Mouse (Mus musculus): ENCODE measurements around the gene Nmur1. TPM values are rescaled to one million over a fixed set of nuclear protein-coding genes. Genes with fewer than 3 reads are reported as not detected.

Nmur1 gene
- polyA plus RNA-seq, 1 experiment from 2014 or later = 0.23 TPM

- ATAC-seq (ENCODE audit: low FRiP score) = no peak
- Histone ChIP-seq H3K4me3 (no peak overlapping the region), H3K9me3 (replicated peaks) (no peaks in the 10 kb centered on the region), H3K4me2 (replicated peaks) (no peak overlapping the region), H3K27ac (peak overlapping the region; percentile 45; the same call in 1 of the 2 replicates), H3K36me3 (no peaks in the 10 kb centered on the region), H3K9ac (no peak overlapping the region), H3K4me1 (peaks cover 23% of the 10 kb centered on the region), H3K27me3 (no peaks in the 10 kb centered on the region)
- 22% methylated on average over 10 of the region's 10 CpGs for WGBS
Measured at GRCm38 (mm10) chr1:86421007-86421406, 5.0 kb downstream of the Nmur1 start.

DNA sequence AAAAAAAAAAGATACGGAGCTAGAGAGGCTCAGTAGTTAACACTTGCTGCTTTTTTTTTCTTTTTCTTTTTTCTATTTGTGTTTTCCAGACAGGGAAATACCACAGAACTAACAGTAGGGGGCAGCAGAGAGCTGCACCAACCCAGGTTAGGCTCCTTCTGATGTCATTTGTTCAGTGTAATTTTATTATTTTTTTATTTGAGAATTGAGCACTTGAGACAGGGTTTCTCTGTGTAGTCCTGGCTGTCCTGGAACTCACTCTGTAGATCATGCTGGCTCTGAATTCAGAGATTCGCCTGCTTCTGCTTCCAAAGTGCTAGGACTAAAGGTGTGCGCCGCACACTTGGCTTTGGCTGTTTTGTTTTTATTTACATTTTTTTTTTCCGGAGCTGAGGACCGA lies 9.7 kb downstream of the Nmur1 start:
- no peak overlapping the region for H3K27ac ChIP-seq
- H3K4me2 ChIP-seq (replicated peaks) = no peak overlapping the region
- H3K9ac ChIP-seq = no peak overlapping the region
- no peak overlapping the region for H3K4me3 ChIP-seq
- H3K36me3 ChIP-seq = no peaks in the 10 kb centered on the region
- H3K27me3 ChIP-seq = no peaks in the 10 kb centered on the region
- H3K4me1 ChIP-seq = peaks cover 10% of the 10 kb centered on the region
- H3K9me3 ChIP-seq (replicated peaks) = no peaks in the 10 kb centered on the region
- no peak for ATAC-seq (ENCODE audit: low FRiP score)
- WGBS = 58% methylated on average over 6 of the region's 6 CpGs

DNA sequence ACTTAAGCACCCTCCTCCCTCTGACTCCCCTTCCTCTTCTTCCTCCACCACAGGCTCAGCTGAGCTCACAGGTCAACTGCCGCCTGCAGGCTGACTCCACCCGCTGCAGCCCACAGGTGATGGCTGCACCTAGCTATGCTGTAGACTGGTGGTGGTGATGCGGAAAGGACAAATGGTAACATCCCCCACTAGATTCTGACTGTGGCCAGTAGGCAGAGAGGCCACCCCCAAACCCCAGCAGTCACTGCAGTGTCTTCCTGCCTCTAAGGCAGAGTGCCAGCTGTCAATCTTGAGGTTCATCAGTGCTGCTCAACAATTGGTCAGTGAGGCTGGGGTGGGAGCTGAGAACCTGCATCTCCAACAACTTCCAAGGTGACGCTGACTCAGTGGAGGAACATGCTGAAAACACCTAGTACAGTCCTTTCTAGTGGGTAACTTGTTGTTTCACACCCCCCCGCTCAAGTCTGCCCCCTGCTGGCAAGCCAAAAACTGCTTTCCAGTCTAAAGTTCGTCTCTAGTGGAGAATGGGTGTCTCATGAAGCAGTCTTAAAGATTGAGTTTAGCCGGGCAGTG lies 10.3 kb downstream of the Nmur1 start:
- H3K9ac ChIP-seq = no peak overlapping the region
- no peak overlapping the region for H3K4me2 ChIP-seq (replicated peaks)
- 72% methylated on average over 7 of the region's 7 CpGs for WGBS
- no peak overlapping the region for H3K27ac ChIP-seq
- no peaks in the 10 kb centered on the region for H3K27me3 ChIP-seq
- H3K9me3 ChIP-seq (replicated peaks) = no peaks in the 10 kb centered on the region
- H3K4me3 ChIP-seq = no peak overlapping the region
- H3K36me3 ChIP-seq = no peaks in the 10 kb centered on the region
- H3K4me1 ChIP-seq = peaks cover 4% of the 10 kb centered on the region
- ATAC-seq (ENCODE audit: low FRiP score) = 0 out of 2 replicates have a peak, but pooled peaks have one; percentile 46

DNA sequence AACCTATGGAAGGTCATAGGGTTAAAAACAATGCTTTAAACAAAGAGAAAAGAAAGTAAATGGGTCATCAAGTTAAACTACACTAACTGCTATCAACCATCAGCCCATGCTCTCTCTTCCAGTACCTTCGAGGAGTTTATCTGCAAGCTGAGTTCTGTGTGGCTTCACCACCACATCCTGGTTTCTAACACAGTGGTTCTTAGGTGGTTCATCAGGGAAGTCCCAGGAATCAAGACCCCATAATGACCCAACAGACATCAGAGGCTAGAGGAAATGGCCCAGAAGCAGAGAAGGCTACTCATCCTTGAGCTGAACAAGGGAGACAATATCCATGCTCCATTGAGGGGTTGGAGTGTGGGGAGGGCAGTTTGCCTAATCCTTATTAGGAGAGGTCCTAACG lies 10.9 kb downstream of the Nmur1 start:
- H3K4me2 ChIP-seq (replicated peaks) = no peak overlapping the region

GRCm38 (mm10) chr1:86414715-86415114 lies 11.3 kb downstream of the Nmur1 start:
- Histone ChIP-seq H3K36me3 (no peaks in the 10 kb centered on the region), H3K4me1 (no peaks in the 10 kb centered on the region), H3K4me2 (replicated peaks) (no peak overlapping the region), H3K4me3 (no peak overlapping the region), H3K27me3 (no peaks in the 10 kb centered on the region), H3K9me3 (replicated peaks) (no peaks in the 10 kb centered on the region), H3K9ac (no peak overlapping the region), H3K27ac (no peak overlapping the region)
- whole genome bisulfite sequencing = 88% methylated on average over 5 of the region's 5 CpGs
- no peak for ATAC-seq (ENCODE audit: low FRiP score)

More for the DNA sequence above, 10.9 kb downstream of the Nmur1 start:
- Histone ChIP-seq H3K27ac (no peak overlapping the region), H3K9ac (no peak overlapping the region), H3K27me3 (no peaks in the 10 kb centered on the region), H3K4me3 (no peak overlapping the region), H3K9me3 (replicated peaks) (no peaks in the 10 kb centered on the region), H3K36me3 (no peaks in the 10 kb centered on the region), H3K4me1 (0 out of 2 replicates have a peak, but pooled peaks cover 3% of the 10 kb centered on the region)
- 81% methylated on average over 2 of the region's 2 CpGs for WGBS
- no peak for ATAC-seq (ENCODE audit: low FRiP score)

DNA sequence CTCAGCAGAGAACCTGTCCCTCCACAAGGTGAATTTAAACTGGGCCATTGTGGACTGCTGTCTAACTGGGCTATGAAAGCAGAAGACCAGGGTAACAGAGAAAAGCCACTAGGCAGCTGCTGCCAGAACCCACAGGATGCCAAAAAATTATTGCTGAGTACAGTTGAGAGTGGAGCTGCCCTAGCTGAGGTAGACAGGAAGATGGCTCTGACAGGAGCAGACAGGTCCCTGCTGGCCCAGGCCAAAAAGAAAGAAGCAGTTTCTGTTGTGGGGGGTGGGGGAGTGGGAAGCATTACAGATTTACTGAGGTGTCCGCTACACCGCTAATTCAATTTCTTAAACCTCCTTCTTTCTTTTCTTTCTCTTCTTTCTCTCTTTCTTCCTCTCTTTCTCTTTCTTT lies 16.6 kb downstream of the Nmur1 start:
- WGBS = 93% methylated on average over 2 of the region's 2 CpGs

GRCm38 (mm10) chr1:86408515-86408914 lies 17.5 kb downstream of the Nmur1 start:
- Histone ChIP-seq H3K4me2 (replicated peaks) (no peak overlapping the region), H3K36me3 (no peaks in the 10 kb centered on the region), H3K9ac (no peak overlapping the region), H3K9me3 (replicated peaks) (0 out of 2 replicates have a peak, but pooled peaks cover 3% of the 10 kb centered on the region), H3K4me3 (no peak overlapping the region), H3K27me3 (no peaks in the 10 kb centered on the region), H3K27ac (no peak overlapping the region), H3K4me1 (peaks cover 3% of the 10 kb centered on the region; the same call in 1 of the 2 replicates)
- no peak for ATAC-seq (ENCODE audit: low FRiP score)
- 74% methylated on average over 10 of the region's 10 CpGs for WGBS

More for the DNA sequence above, 16.6 kb downstream of the Nmur1 start:
- no peaks in the 10 kb centered on the region for H3K36me3 ChIP-seq
- no peak for ATAC-seq (ENCODE audit: low FRiP score)
- H3K4me3 ChIP-seq = no peak overlapping the region
- H3K9me3 ChIP-seq (replicated peaks) = 0 out of 2 replicates have a peak, but pooled peaks cover 3% of the 10 kb centered on the region
- no peak overlapping the region for H3K27ac ChIP-seq
- no peaks in the 10 kb centered on the region for H3K27me3 ChIP-seq
- no peak overlapping the region for H3K9ac ChIP-seq
- no peak overlapping the region for H3K4me2 ChIP-seq (replicated peaks)
- H3K4me1 ChIP-seq = peaks cover 3% of the 10 kb centered on the region; the same call in 1 of the 2 replicates

DNA sequence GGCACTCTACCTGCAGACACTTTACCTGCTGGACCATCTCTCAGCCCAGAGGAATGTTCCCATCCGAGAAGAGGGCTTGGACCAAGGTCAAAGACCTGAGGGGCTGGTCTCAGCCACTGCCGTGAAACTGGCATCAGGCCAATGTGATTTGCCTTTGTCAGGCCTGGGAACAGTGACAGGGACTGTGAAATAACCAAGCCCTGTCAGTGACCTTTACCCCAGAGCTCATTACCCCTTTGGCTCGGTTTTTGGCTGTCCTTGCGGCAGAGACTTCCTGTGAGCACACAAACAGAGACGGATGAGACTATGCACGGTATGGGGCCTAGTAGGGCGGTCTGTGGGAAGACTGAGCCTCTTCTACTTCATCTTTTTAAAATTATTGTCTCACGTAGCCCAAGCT lies 19.1 kb downstream of the Nmur1 start:
- ATAC-seq (ENCODE audit: low FRiP score) = no peak
- no peaks in the 10 kb centered on the region for H3K36me3 ChIP-seq
- no peak overlapping the region for H3K9ac ChIP-seq
- no peaks in the 10 kb centered on the region for H3K27me3 ChIP-seq
- H3K4me1 ChIP-seq = peaks cover 3% of the 10 kb centered on the region; the same call in 1 of the 2 replicates
- 0 out of 2 replicates have a peak, but pooled peaks cover 3% of the 10 kb centered on the region for H3K9me3 ChIP-seq (replicated peaks)
- no peak overlapping the region for H3K27ac ChIP-seq
- 65% methylated on average over 8 of the region's 8 CpGs for WGBS
- H3K4me3 ChIP-seq = no peak overlapping the region
- H3K4me2 ChIP-seq (replicated peaks) = no peak overlapping the region

DNA sequence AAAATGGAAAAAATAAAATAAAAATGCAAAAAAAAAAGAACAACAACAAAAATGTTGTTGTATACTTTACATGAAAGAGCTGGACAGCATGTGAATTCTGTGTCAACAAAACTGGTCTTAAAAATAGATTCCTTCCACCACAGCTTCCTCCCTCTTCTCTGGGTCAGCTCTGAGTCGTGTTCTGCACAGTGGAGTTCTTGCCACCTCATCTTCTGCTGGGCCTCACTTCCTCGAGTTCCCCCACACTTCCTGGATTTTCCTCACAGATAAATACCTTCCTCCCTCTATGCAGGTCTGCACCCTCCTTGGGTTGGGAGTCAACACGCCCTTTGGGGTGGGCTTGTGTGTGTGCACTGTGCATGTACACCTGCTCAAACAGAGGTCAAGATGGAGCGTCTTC lies 19.7 kb downstream of the Nmur1 start:
- WGBS = 84% methylated on average over 4 of the region's 4 CpGs
- no peak for ATAC-seq (ENCODE audit: low FRiP score)
- Histone ChIP-seq H3K27ac (no peak overlapping the region), H3K36me3 (no peaks in the 10 kb centered on the region), H3K4me1 (peaks cover 3% of the 10 kb centered on the region; the same call in 1 of the 2 replicates), H3K9me3 (replicated peaks) (0 out of 2 replicates have a peak, but pooled peaks cover 3% of the 10 kb centered on the region), H3K9ac (no peak overlapping the region), H3K27me3 (no peaks in the 10 kb centered on the region), H3K4me2 (replicated peaks) (no peak overlapping the region), H3K4me3 (no peak overlapping the region)

DNA sequence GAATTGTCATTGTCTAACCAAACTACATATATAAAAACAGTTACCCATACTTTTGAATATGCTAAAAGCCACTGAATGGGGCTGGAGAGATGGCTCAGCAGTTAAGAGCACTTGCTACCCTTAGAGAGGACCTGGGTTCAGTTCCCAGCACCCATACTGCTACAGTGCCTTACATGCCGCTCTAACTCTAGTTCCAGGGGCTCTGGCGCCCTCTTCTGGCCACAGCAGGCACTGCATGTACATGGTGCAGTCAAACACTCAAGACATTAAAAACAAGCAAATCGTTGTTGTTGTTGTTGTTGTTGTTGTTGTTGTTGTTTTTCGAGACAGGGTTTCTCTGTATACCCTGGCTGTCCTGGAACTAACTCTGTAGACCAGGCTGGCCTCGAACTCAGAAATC lies 21.2 kb downstream of the Nmur1 start:
- H3K4me3 ChIP-seq = no peak overlapping the region
- 58% methylated on average over 5 of the region's 5 CpGs for WGBS
- H3K36me3 ChIP-seq = no peaks in the 10 kb centered on the region
- no peak overlapping the region for H3K4me2 ChIP-seq (replicated peaks)
- H3K4me1 ChIP-seq = peaks cover 3% of the 10 kb centered on the region; the same call in 1 of the 2 replicates
- no peak overlapping the region for H3K9ac ChIP-seq
- no peak for ATAC-seq (ENCODE audit: low FRiP score)
- no peak overlapping the region for H3K27ac ChIP-seq
- H3K27me3 ChIP-seq = no peaks in the 10 kb centered on the region
- H3K9me3 ChIP-seq (replicated peaks) = 0 out of 2 replicates have a peak, but pooled peaks cover 3% of the 10 kb centered on the region

DNA sequence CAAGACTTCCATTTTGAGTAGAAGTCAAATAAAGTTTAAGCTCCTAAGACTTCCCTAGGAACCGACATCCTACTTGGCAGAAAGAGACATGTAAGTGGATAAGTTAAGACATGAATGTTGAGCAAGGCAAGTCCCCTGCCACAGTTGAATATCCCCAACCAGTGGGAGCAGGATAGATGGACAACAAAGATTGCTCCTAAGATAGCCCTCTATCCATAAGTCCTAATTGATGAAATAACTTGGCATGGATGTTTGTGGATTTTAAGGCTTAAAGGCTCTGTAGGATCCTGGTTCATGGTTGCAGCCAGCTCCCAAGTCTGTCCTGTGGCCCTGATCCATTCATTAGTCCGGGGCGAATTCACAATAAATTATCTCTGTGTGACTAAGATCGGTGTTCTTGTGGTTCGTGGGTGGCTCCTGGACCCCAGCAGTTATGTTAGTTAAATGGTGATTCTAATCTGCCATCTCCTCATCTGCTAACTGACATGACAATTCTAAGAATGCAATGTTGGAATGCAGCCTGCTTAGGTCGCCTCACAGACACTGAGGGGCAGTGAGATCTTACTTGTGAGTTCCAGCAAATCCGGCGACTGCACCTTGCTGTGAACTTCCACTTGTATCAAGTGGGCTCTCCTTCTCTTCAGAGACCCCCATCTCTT lies 25.8 kb downstream of the Nmur1 start:
- no peak for ATAC-seq (ENCODE audit: low FRiP score)
- Histone ChIP-seq H3K4me2 (replicated peaks) (no peak overlapping the region), H3K9me3 (replicated peaks) (0 out of 2 replicates have a peak, but pooled peaks cover 3% of the 10 kb centered on the region), H3K27me3 (no peaks in the 10 kb centered on the region), H3K4me1 (no peaks in the 10 kb centered on the region; the same call in 1 of the 2 replicates), H3K36me3 (no peaks in the 10 kb centered on the region), H3K9ac (no peak overlapping the region), H3K27ac (no peak overlapping the region), H3K4me3 (no peak overlapping the region)
- WGBS = 75% methylated on average over 8 of the region's 8 CpGs

GRCm38 (mm10) chr1:86399322-86399721 lies 26.7 kb downstream of the Nmur1 start:
- 72% methylated on average over 2 of the region's 3 CpGs for WGBS
- no peak overlapping the region for H3K4me2 ChIP-seq (replicated peaks)
- H3K27me3 ChIP-seq = no peaks in the 10 kb centered on the region
- no peak overlapping the region for H3K9ac ChIP-seq
- no peak for ATAC-seq (ENCODE audit: low FRiP score)
- H3K4me1 ChIP-seq = no peaks in the 10 kb centered on the region; the same call in 1 of the 2 replicates
- no peak overlapping the region for H3K4me3 ChIP-seq
- H3K36me3 ChIP-seq = no peaks in the 10 kb centered on the region
- no peak overlapping the region for H3K27ac ChIP-seq
- H3K9me3 ChIP-seq (replicated peaks) = no peaks in the 10 kb centered on the region
